Mouse (Mus musculus) layer of hippocampus, postnatal 25 days (tissue): Measurements from ENCODE around the gene Rnaseh1. TPM values are rescaled to one million over a fixed set of nuclear protein-coding genes. Genes with fewer than 3 reads are reported as not detected.

ENCODE experiments used
- DNase-seq, 2 experiments: peaks; one replicate each; pipeline ENCODE4 v3.0.0; 2022; ENCODE audit warnings: mixed read lengths in 2 of 2, low spot score in 1 of 2; ENCODE audit errors: extremely low spot score in 1 of 2
- microRNA-seq, 2 experiments: library from miRNA; unstranded; fragments of <30 nt; microRNA quantifications; one replicate each; pipeline ENCODE4 v1.2.0; 2021
- total RNA-seq, 2 experiments: library from RNA; stranded (reverse); gene quantifications; 2 replicates each; pipeline ENCODE4 v1.2.3; 2021

The Rnaseh1 gene
- total RNA-seq, 2 experiments from 2014 or later = 12.0 to 16.9 TPM

DNA sequence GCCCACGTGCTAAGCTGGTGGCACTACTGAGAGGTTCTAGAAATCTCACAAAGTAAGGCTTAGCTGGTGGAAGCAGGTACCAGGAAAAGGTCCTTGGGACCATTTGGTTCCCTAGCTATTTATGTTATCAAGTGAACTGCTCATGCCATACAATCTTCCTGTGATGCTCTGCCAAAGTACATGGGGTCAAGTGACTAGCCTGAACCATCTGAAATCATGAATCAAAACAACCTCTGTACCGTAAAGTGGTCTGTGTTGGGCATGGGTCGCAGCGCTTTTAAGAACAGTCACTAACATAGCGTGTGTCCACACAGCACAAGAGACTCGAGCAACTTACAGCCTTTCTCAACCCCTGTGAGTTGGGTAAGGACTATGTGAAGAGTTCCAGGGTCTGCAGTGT is 55.8 kb downstream of the Rnaseh1 start:
- no peak for DNase-seq

DNA sequence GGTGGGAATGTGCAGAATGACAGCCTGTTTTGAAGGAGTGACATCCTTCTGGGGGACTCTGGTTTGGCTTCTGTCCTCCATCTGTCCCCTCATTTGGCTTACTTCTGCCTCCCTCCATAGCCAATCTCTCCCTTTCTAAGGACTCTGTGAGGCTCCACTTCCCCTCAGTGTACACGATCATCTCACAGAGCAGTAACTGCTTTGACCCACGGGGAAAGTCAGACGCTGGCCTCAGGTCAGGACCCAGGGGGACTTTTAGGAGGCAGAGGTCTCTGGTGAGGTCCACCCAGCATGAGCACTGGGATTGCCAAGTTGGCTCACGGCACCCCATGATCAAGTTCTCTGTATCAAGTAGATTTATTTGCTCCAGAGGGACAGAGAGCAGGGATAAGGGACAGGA is 58.8 kb downstream of the Rnaseh1 start:
- no peak for DNase-seq

Small RNAs within 50 kb of the gene (microRNA-seq; reads per million reads assigned to microRNA genes)
- 0.18 to 1.00 reads per million in 2 experiments for gene Mir6937

Other genes with a start within 250 kb of the Rnaseh1 start
- under 1 TPM; 0.25 to 0.52 TPM for gene Dcdc2c, start 97.2 kb upstream of the Rnaseh1 start, total RNA-seq
- gene Allc, start 67.1 kb upstream of the Rnaseh1 start, total RNA-seq = under 1 TPM; 0.44 to 0.45 TPM
- gene Colec11, start 26.2 kb upstream of the Rnaseh1 start, total RNA-seq = under 1 TPM; 0.42 to 0.69 TPM
- gene Rps7, start 13.6 kb upstream of the Rnaseh1 start, total RNA-seq = 100 to 1,000 TPM; 257 to 314 TPM
- gene Adi1, start 25.6 kb downstream of the Rnaseh1 start, total RNA-seq = 10 to 100 TPM; 29.7 to 35.0 TPM
- 10 to 100 TPM; 57.9 to 59.4 TPM for gene Trappc12, start 100.9 kb downstream of the Rnaseh1 start, total RNA-seq
- 10 to 100 TPM; 48.8 to 52.1 TPM for gene Eipr1, start 102.2 kb downstream of the Rnaseh1 start, total RNA-seq